Mouse (Mus musculus) intestine, embryonic 16.5 days (tissue): ENCODE results near the gene Sh3d21. TPM values are rescaled to one million over a fixed set of nuclear protein-coding genes. Genes with fewer than 3 reads are reported as not detected.

ENCODE experiments used
- ATAC-seq: fragments of 200-750 bp; cut with Nextera tagmentation; 2 replicates; pipeline ENCODE4 v1.8.0; 2017; ENCODE audit warnings: moderate TSS enrichment, moderate library complexity
- H3K27ac ChIP-seq: fragments of 300-500 bp; sonication (generic); 2 replicates; pipeline ENCODE4 v1.5.1; 2014; ENCODE audit warnings: mild to moderate bottlenecking, low read length
- H3K27me3 ChIP-seq: fragments of 300-500 bp; sonication (generic); replicated peaks from 2 replicates; pipeline ENCODE4 v1.6.1; 2014; ENCODE audit warnings: low read length, control low read depth, mixed read lengths; ENCODE audit not compliant: control insufficient read depth, insufficient read depth
- H3K36me3 ChIP-seq: fragments of 300-500 bp; sonication (generic); 2 replicates; pipeline ENCODE4 v1.6.1; 2014; ENCODE audit warnings: low read length, control low read depth; ENCODE audit not compliant: control insufficient read depth, insufficient read depth
- H3K4me1 ChIP-seq: fragments of 300-500 bp; sonication (generic); 2 replicates; pipeline ENCODE4 v1.6.1; 2014; ENCODE audit warnings: low read length, control low read depth, mixed read lengths; ENCODE audit not compliant: control insufficient read depth, insufficient read depth
- H3K4me2 ChIP-seq: fragments of 300-500 bp; sonication (generic); 2 replicates; pipeline ENCODE4 v1.6.1; 2014; ENCODE audit warnings: low read depth, low read length, control low read depth
- H3K4me3 ChIP-seq: fragments of 300-500 bp; sonication (generic); 2 replicates; pipeline ENCODE4 v1.5.1; 2014; ENCODE audit warnings: mild to moderate bottlenecking, low read length
- H3K9ac ChIP-seq: fragments of 300-500 bp; sonication (generic); 2 replicates; pipeline ENCODE4 v1.6.1; 2014; ENCODE audit warnings: low read depth, low read length
- H3K9me3 ChIP-seq: fragments of 300-500 bp; sonication (generic); 2 replicates; pipeline ENCODE4 v1.6.1; 2016; ENCODE audit warnings: low read length, control low read depth; ENCODE audit not compliant: control insufficient read depth
- WGBS: fragments of 180-500 bp; shearing (Covaris S2); extraction: QIAGEN DNeasy Blood & Tissue Kit; methylation state at CpG from one replicate; pipeline ENCODE4 v1.1.7; 2014; 5-methylcytosine and 5-hydroxymethylcytosine counted together
- polyA plus RNA-seq: library from polyadenylated mRNA; unstranded; fragments of >200 nt; fragmentation: Nextera tagmentation; extraction: Ambion mirVana; gene quantifications from 2 replicates; pipeline ENCODE4 v1.2.1, GENCODE M21; 2015

Gene Sh3d21
- polyA plus RNA-seq, 1 experiment from 2014 or later: 13.2 TPM

DNA sequence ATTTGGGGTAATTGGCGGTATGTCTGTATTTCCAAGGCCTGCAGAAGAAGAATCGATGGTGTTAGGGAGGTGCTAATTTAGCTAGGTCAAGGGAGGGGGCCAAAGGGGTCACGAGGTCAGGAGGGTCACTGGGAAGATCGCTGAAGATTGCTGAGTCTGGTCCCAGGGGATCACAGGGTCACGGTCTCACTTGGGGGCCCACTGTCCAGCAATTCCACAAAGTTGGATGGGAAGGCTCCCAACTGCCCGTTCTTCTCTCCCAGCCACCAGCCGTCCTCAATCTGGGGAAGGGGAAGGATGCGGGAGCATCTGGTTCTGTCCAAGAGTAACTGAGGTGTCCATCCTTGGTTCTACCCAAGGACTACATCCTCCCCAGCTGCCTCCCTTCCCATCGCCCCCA, 1.3 kb downstream of the Sh3d21 start:
- Histone ChIP-seq H3K4me1 (peaks cover 22% of the 10 kb centered on the region), H3K27ac (peak overlapping the region; percentile 98), H3K9me3 (no peaks in the 10 kb centered on the region), H3K9ac (peak overlapping the region; percentile 90), H3K4me3 (peak overlapping the region; percentile 72), H3K36me3 (no peaks in the 10 kb centered on the region; the same call in 1 of the 2 replicates), H3K4me2 (peak overlapping the region; percentile 93), H3K27me3 (no peaks in the 10 kb centered on the region)
- no peak for ATAC-seq
- 66% methylated on average over 9 of the region's 9 CpGs for WGBS

DNA sequence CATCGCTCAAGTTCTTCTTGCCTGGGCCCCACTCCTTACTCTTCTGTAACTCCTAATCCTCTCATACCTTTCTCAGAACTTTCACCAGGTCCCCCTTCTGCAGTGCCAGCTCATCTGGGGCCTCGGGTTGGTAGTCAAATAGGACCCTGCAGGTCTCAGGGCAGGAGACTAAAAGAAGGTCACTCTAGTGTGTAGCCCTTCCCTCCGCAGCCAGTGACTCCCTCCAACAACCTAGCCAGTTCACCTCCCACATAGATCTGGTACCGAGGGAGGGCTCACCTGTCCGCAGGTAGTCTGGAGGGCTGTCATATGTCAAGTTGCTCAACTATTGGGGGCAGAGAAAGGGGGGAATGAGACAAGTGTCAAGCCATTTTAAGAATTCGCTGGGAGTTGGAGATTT, 1.8 kb downstream of the Sh3d21 start:
- Histone ChIP-seq H3K9ac (no peak overlapping the region), H3K27me3 (no peaks in the 10 kb centered on the region), H3K9me3 (no peaks in the 10 kb centered on the region), H3K4me3 (no peak overlapping the region), H3K27ac (no peak overlapping the region), H3K36me3 (no peaks in the 10 kb centered on the region; the same call in 1 of the 2 replicates), H3K4me1 (peaks cover 23% of the 10 kb centered on the region), H3K4me2 (no peak overlapping the region)
- WGBS: 89% methylated on average over 6 of the region's 6 CpGs
- no peak for ATAC-seq

DNA sequence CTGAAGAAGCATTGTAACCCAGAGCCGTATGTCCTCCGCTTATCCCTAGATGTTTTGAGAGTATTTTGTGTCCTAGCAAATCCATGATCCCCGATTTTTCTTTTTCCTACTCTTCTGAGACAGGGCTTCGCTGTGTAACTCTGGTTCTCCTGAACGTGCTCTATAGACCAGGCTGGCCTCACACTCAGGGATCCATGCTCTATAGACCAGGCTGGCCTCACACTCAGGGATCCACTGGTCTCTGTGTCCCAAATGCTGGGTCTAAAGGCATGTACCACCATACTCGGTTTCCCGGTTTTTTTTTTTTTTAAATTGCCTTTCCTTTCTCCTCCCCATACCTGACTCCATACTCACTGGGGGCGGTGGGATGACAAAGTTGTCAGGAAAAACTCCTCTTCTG, 2.3 kb downstream of the Sh3d21 start:
- no peaks in the 10 kb centered on the region for H3K9me3 ChIP-seq
- H3K36me3 ChIP-seq: no peaks in the 10 kb centered on the region; the same call in 1 of the 2 replicates
- WGBS: 88% methylated on average over 8 of the region's 8 CpGs
- H3K4me3 ChIP-seq: no peak overlapping the region
- H3K4me2 ChIP-seq: no peak overlapping the region
- peaks cover 28% of the 10 kb centered on the region for H3K4me1 ChIP-seq
- H3K27me3 ChIP-seq: no peaks in the 10 kb centered on the region
- H3K27ac ChIP-seq: no peak overlapping the region
- H3K9ac ChIP-seq: no peak overlapping the region
- no peak for ATAC-seq

DNA sequence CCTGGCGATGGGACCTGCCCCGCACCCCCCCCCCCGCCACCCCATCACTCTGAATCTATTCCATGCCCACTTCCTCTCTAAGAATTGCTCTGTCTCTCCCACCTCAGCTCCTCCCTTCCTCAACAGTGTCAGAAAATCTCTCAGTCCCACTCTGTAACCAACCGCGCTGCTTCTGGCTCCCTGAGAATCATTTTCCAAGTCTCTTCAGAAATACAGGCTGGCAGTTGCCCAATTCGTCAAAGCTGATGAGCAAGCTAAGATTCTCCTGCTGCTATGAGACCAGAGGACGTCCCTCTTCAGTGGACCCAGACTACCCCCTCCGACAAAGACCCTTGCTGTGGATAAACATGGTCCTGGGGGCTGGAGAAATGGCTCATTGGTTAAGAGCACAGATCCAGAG, 3.8 kb downstream of the Sh3d21 start:
- no peaks in the 10 kb centered on the region for H3K36me3 ChIP-seq
- ATAC-seq: no peak
- peaks cover 41% of the 10 kb centered on the region for H3K4me1 ChIP-seq
- H3K27me3 ChIP-seq: no peaks in the 10 kb centered on the region
- no peak overlapping the region for H3K4me2 ChIP-seq
- no peak overlapping the region for H3K9ac ChIP-seq
- WGBS: 75% methylated on average over 8 of the region's 8 CpGs
- H3K27ac ChIP-seq: no peak overlapping the region
- H3K4me3 ChIP-seq: no peak overlapping the region
- H3K9me3 ChIP-seq: no peaks in the 10 kb centered on the region

DNA sequence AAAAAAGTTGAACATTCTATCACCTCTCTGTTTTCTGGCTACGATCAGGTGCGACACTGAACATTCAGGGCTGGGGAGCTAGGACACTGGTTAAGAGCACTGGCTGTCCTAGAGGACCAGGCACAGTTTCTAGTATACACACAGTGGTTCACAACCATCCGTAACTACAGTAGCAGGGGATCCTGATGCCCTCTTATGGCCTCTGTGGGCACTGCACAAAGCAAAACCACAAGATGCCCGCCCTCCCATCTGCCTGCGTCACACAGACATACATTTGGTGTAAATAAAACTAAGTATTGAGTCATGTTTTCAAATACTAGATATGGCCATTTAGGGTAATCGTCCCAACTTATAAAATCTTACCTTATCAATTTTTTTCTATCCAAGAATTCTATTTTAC, 5.7 kb downstream of the Sh3d21 start:
- peaks cover 32% of the 10 kb centered on the region for H3K4me1 ChIP-seq
- ATAC-seq: no peak

DNA sequence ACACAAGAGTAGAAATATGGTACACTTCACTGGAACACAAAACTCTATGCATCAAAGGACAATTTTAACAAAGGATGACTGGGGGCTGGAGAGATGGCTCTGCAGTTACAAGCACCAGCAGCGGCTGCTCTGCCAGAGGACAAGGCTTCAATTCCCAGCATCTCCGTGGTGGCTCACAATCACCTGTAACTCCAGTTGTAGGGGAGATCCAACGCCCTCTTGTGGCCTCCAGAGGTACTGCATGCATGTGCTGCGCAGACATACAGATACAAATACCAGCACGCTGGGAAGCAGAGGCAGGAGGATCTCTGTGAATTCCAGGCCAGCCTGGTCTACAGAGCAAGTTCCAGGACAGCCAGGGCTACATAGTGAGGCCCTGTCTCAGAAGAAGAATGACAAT, 6.7 kb downstream of the Sh3d21 start:
- H3K36me3 ChIP-seq: no peaks in the 10 kb centered on the region; the same call in 1 of the 2 replicates
- no peak overlapping the region for H3K4me2 ChIP-seq
- no peaks in the 10 kb centered on the region for H3K27me3 ChIP-seq
- ATAC-seq: no peak
- peaks cover 24% of the 10 kb centered on the region for H3K4me1 ChIP-seq
- WGBS: 58% methylated on average over 5 of the region's 5 CpGs
- H3K9me3 ChIP-seq: no peaks in the 10 kb centered on the region
- 0 out of 2 replicates have a peak overlapping the region, but pooled peaks have one; percentile 77 for H3K27ac ChIP-seq
- no peak overlapping the region for H3K9ac ChIP-seq
- no peak overlapping the region for H3K4me3 ChIP-seq

More for the DNA sequence above, 5.7 kb downstream of the Sh3d21 start:
- Histone ChIP-seq H3K27me3 (no peaks in the 10 kb centered on the region), H3K9ac (no peak overlapping the region), H3K9me3 (no peaks in the 10 kb centered on the region), H3K4me3 (no peak overlapping the region), H3K36me3 (no peaks in the 10 kb centered on the region), H3K4me2 (no peak overlapping the region), H3K27ac (peak overlapping the region; percentile 47; the same call in 1 of the 2 replicates)
- WGBS: 89% methylated on average over 6 of the region's 6 CpGs

DNA sequence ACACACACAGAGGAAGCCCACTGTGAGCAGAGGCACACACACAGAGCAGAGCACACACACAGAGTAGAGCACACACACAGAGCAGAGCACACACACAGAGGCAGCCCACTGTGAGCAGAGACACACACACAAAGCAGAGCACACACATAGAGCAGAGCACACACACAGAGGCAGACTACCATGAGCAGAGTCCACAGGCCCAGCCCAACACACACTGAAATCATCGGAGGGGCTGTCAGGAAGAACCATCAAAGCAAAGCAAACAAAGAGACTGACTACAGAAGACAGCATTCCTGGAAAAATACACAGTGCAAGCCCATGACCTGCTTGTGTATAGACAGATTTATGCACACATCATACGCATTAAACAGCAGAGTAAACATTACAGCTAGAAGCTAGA, 7.4 kb downstream of the Sh3d21 start:
- Histone ChIP-seq H3K27ac (peak overlapping the region; percentile 77), H3K4me2 (0 out of 2 replicates have a peak overlapping the region, but pooled peaks have one; percentile 10), H3K4me1 (peaks cover 26% of the 10 kb centered on the region), H3K9ac (peak overlapping the region; percentile 51; the same call in 1 of the 2 replicates), H3K4me3 (no peak overlapping the region), H3K27me3 (no peaks in the 10 kb centered on the region), H3K9me3 (no peaks in the 10 kb centered on the region), H3K36me3 (peaks cover 2% of the 10 kb centered on the region; the same call in 1 of the 2 replicates)
- WGBS: 9% methylated on average over 2 of the region's 2 CpGs
- ATAC-seq: peak; percentile 23

DNA sequence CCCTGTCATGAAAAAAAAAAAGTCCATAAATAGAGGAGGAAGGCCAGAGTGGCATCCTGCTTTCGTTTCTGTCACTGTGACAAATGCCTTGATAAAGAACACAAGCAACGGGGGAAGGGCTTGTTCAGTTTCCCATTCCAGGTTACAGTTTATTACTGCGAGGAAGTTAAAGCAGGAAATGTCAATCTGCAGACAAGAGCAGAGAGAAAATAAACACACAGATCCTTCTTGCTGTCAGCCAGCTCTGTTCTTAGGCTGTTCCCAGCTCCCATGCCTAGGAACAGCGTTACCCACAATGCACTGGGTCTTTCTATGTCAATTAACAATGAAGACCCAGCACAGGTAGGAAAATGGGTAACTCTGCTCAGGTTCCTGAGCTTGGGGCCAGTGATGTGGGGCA, 8.1 kb downstream of the Sh3d21 start:
- no peak for ATAC-seq
- WGBS: 21% methylated on average over 4 of the region's 4 CpGs
- Histone ChIP-seq H3K27ac (peak overlapping the region; percentile 77), H3K4me3 (no peak overlapping the region), H3K4me2 (no peak overlapping the region), H3K36me3 (peaks cover 2% of the 10 kb centered on the region; the same call in 1 of the 2 replicates), H3K9ac (peak overlapping the region; percentile 51; the same call in 1 of the 2 replicates), H3K9me3 (no peaks in the 10 kb centered on the region), H3K4me1 (peaks cover 29% of the 10 kb centered on the region), H3K27me3 (no peaks in the 10 kb centered on the region)

DNA sequence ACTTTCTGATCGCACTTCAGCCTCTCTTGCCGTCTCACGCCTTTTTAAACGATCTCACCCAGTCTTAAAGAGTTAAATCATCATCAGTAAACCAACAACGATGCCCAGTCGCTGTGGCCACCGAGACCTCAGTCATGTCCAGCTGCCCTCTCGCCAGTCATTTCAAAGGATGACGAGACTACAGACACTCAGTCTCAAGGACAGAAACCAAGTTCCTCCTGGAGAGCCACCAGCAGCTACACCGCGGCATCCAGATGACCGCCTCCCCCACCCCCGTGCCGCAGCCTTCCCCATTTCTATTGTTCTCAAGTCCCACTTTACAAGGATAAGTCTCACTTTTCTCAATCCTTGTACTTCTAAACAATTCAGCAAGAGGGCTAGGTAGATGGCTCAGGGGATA, 10.4 kb downstream of the Sh3d21 start:
- H3K27me3 ChIP-seq: no peaks in the 10 kb centered on the region
- no peak overlapping the region for H3K27ac ChIP-seq
- peaks cover 2% of the 10 kb centered on the region; the same call in 1 of the 2 replicates for H3K36me3 ChIP-seq
- H3K4me2 ChIP-seq: no peak overlapping the region
- H3K4me3 ChIP-seq: no peak overlapping the region
- WGBS: 59% methylated on average over 14 of the region's 14 CpGs
- no peaks in the 10 kb centered on the region for H3K9me3 ChIP-seq
- no peak overlapping the region for H3K9ac ChIP-seq
- peaks cover 37% of the 10 kb centered on the region for H3K4me1 ChIP-seq
- no peak for ATAC-seq
